Mouse (Mus musculus) naive thymus-derived CD4-positive, alpha-beta T cell, adult 2 months (primary cell): Measurements from ENCODE around the gene Etnk1.

Experiments
- DNase-seq: peaks from one replicate; pipeline ENCODE4 v3.0.0-alpha.2; 2011; ENCODE audit warnings: low read depth

The Etnk1 gene

GRCm38 (mm10) chr6:143216221-143216620 lies 49.2 kb downstream of the Etnk1 start:
- DNase-seq: no peak

GRCm38 (mm10) chr6:143219347-143219746 lies 52.3 kb downstream of the Etnk1 start:
- peak; percentile 82 for DNase-seq

GRCm38 (mm10) chr6:143221245-143221644 lies 54.2 kb downstream of the Etnk1 start:
- DNase-seq: no peak

- no peak for DNase-seq
Measured at GRCm38 (mm10) chr6:143224057-143224456, 57.0 kb downstream of the Etnk1 start.

GRCm38 (mm10) chr6:143224885-143225284 lies 57.9 kb downstream of the Etnk1 start:
- no peak for DNase-seq

GRCm38 (mm10) chr6:143228696-143229095 lies 61.7 kb downstream of the Etnk1 start:
- DNase-seq: no peak

GRCm38 (mm10) chr6:143229906-143230305 lies 62.9 kb downstream of the Etnk1 start:
- DNase-seq: no peak

GRCm38 (mm10) chr6:143230888-143231287 lies 63.9 kb downstream of the Etnk1 start:
- DNase-seq: no peak

GRCm38 (mm10) chr6:143232718-143233117 lies 65.7 kb downstream of the Etnk1 start:
- no peak for DNase-seq

GRCm38 (mm10) chr6:143234868-143235267 lies 67.8 kb downstream of the Etnk1 start:
- DNase-seq: no peak

GRCm38 (mm10) chr6:143239362-143240074 lies 72.5 kb downstream of the Etnk1 start:
- DNase-seq: no peak

GRCm38 (mm10) chr6:143243191-143243590 lies 76.2 kb downstream of the Etnk1 start:
- no peak for DNase-seq

GRCm38 (mm10) chr6:143257921-143258320 lies 90.9 kb downstream of the Etnk1 start:
- no peak for DNase-seq

- DNase-seq: no peak
Measured at GRCm38 (mm10) chr6:143259169-143259629, 92.2 kb downstream of the Etnk1 start.

GRCm38 (mm10) chr6:143259870-143260559 lies 93.0 kb downstream of the Etnk1 start:
- no peak for DNase-seq

- no peak for DNase-seq
Measured at GRCm38 (mm10) chr6:143260560-143261288, 93.7 kb downstream of the Etnk1 start.

- no peak for DNase-seq
Measured at GRCm38 (mm10) chr6:143261289-143261665, 94.3 kb downstream of the Etnk1 start.

GRCm38 (mm10) chr6:143265482-143265881 lies 98.5 kb downstream of the Etnk1 start:
- DNase-seq: no peak

- DNase-seq: peak; percentile 7
Measured at GRCm38 (mm10) chr6:143279222-143279621, 112.2 kb downstream of the Etnk1 start.
